Mouse (Mus musculus) T-helper 1 cell (primary cell): ENCODE data around the gene 1700020N01Rik.

Source experiments
- in situ Hi-C: fragments of 300-600 bp; cut with MboI, MseI; formaldehyde crosslinking; loops from one replicate; pipeline ENCODE4 v1.15.1; 2025; ENCODE audit warnings: high pct_unique_total_duplicates

The 1700020N01Rik gene

GRCm38 (mm10) chr10:21668976-21669375 is 76.0 kb downstream of the 1700020N01Rik start:
- in situ Hi-C loops = loop anchor here (10.0 kb wide), 1 partner anchor 1804 kb away; no protein-coding TSS in a partner anchor

- in situ Hi-C loops = loop anchor here (10.0 kb wide), 1 partner anchor 1805 kb away; no protein-coding TSS in a partner anchor
Observed at GRCm38 (mm10) chr10:21669750-21670161, 76.8 kb downstream of the 1700020N01Rik start.

- in situ Hi-C loops = no loop called here
Observed at GRCm38 (mm10) chr10:21670168-21670567, 77.2 kb downstream of the 1700020N01Rik start.
